Mouse (Mus musculus) left cerebral cortex, postnatal 10 days (tissue): ENCODE measurements around the gene Wwtr1. TPM values are rescaled to one million over a fixed set of nuclear protein-coding genes. Genes with fewer than 3 reads are reported as not detected.

Experiments used
- DNase-seq, 2 experiments: peaks; one replicate each; pipeline ENCODE4 v3.0.0; 2021 to 2022; ENCODE audit warnings: low spot score in 2 of 2, mixed read lengths in 1 of 2; ENCODE audit errors: extremely low spot score in 1 of 2
- intact Hi-C: fragments of 180-260 bp; cut with DNase I; formaldehyde crosslinking; loops from one replicate; pipeline ENCODE4 v1.15.1; 2025
- microRNA-seq: library from miRNA; unstranded; fragments of <30 nt; microRNA quantifications from one replicate; pipeline ENCODE4 v1.2.0, GENCODE M21; 2022
- total RNA-seq, 2 experiments: library from RNA; stranded (reverse); gene quantifications; 2 replicates each; pipeline ENCODE4 v1.2.3; 2021

Wwtr1 gene
- total RNA-seq, 2 experiments from 2014 or later = 18.4 to 19.0 TPM

- DNase-seq = no peak
- intact Hi-C loops = no loop called here
Observed at GRCm38 (mm10) chr3:57420660-57421059, 155.1 kb downstream of the Wwtr1 start.

- intact Hi-C loops = no loop called here
- DNase-seq = no peak
Observed at GRCm38 (mm10) chr3:57420233-57420632, 155.5 kb downstream of the Wwtr1 start.

GRCm38 (mm10) chr3:57411535-57411934, 164.2 kb downstream of the Wwtr1 start:
- no peak for DNase-seq
- intact Hi-C loops = no loop called here

Small RNA genes lying within 50 kb of the gene (microRNA-seq; reads per million reads assigned to microRNA genes)
- gene Mir6377 = not detected

Other genes starting within 250 kb of the Wwtr1 start
- not detected for gene Tm4sf4, start 150.6 kb downstream of the Wwtr1 start, total RNA-seq
- 10 to 100 TPM; 22.5 to 25.4 TPM for gene Commd2, start 75.8 kb upstream of the Wwtr1 start, total RNA-seq
- gene Ankub1, start 116.9 kb upstream of the Wwtr1 start, total RNA-seq = not detected
- 10 to 100 TPM; 56.7 to 76.2 TPM for gene Rnf13, start 160.2 kb upstream of the Wwtr1 start, total RNA-seq